Mouse (Mus musculus): ENCODE results near the gene Foxa3. TPM values are rescaled to one million over a fixed set of nuclear protein-coding genes. Genes with fewer than 3 reads are reported as not detected.

The Foxa3 gene
- polyA plus RNA-seq, 1 experiment from 2014 or later, result not detected

DNA sequence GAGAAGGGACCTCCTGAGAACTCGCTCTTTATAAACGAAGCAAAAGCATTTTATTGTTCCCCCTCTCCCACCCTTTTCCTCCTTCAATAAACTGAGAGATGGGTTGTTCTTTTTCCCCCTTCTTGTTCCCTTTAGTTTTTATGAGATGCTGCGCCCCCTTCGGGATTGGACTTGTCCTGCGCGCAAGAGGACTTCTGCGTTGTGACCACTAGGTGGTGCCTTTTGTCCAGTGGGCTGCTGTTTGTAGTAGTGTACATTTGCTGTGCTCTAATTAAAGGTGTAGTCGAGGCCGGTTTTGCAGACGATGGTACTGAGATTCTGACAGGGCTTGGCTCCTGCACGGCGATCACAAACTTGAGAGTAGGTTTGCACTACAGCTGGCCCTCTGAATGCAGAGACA, 16.9 kb downstream of the Foxa3 start:
- no peaks in the 10 kb centered on the region for H3K9me3 ChIP-seq (ENCODE audit: control insufficient read depth, low read length)
- no peak for ATAC-seq (ENCODE audit: low FRiP score)
- peaks cover 12% of the 10 kb centered on the region for H3K4me1 ChIP-seq (replicated peaks; ENCODE audit: control insufficient read depth, insufficient read depth, low read length)
- H3K4me2 ChIP-seq (replicated peaks; ENCODE audit: low read depth, low read length), result no peak overlapping the region
- H3K4me3 ChIP-seq (ENCODE audit: low read depth, low read length), result no peak overlapping the region
- 10% methylated on average over 12 of the region's 12 CpGs for WGBS
- no peak overlapping the region for H3K27ac ChIP-seq (ENCODE audit: low read depth, low read length)
- peak; percentile 92 for DNase-seq (ENCODE audit: low spot score)
- H3K27me3 ChIP-seq (ENCODE audit: control insufficient read depth, insufficient read depth, low read length), result no peaks in the 10 kb centered on the region
- no peak overlapping the region for H3K9ac ChIP-seq (ENCODE audit: low read depth, low read length)
- peaks cover 4% of the 10 kb centered on the region; the same call in 1 of the 2 replicates for H3K36me3 ChIP-seq (ENCODE audit: control insufficient read depth, insufficient read depth, low read length)

DNA sequence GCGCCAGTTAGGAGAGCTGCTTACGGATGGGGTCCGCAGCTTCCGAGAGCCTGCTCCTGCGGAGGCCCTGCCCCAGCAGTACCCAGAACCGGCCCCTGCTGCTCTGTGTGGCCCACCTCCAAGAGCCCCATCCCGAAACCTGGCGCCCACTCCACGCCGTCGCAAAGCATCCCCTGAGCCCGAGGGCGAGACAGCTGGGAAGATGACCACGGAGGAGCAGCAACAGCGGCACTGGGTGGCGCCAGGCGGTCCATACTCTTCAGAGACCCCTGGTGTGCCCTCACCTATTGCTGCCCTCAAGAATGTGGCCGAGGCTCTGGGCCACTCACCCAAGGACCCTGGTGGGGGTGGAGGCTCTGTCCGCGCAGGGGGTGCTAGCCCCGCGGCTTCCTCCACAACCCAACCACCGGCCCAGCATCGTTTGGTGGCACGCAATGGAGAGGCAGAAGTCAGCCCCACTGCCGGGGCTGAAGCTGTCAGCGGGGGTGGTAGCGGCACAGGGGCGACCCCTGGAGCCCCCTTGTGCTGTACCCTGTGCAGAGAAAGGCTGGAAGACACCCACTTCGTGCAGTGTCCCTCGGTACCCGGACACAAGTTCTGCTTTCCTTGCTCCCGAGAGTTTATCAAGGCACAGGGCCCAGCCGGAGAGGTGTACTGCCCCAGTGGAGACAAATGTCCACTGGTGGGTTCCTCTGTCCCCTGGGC, 17.8 kb downstream of the Foxa3 start:
- Histone ChIP-seq H3K36me3 (ENCODE audit: control insufficient read depth, insufficient read depth, low read length) (peaks cover 4% of the 10 kb centered on the region; the same call in 1 of the 2 replicates), H3K9me3 (ENCODE audit: control insufficient read depth, low read length) (no peaks in the 10 kb centered on the region), H3K9ac (ENCODE audit: low read depth, low read length) (no peak overlapping the region), H3K4me2 (replicated peaks; ENCODE audit: low read depth, low read length) (peak overlapping the region; percentile 99), H3K27me3 (ENCODE audit: control insufficient read depth, insufficient read depth, low read length) (no peaks in the 10 kb centered on the region), H3K27ac (ENCODE audit: low read depth, low read length) (no peak overlapping the region), H3K4me3 (ENCODE audit: low read depth, low read length) (peak overlapping the region; percentile 84; the same call in 1 of the 2 replicates), H3K4me1 (replicated peaks; ENCODE audit: control insufficient read depth, insufficient read depth, low read length) (peaks cover 12% of the 10 kb centered on the region)
- ATAC-seq (ENCODE audit: low FRiP score) (no peak), DNase-seq (ENCODE audit: low spot score) (no peak)
- 83% methylated on average over 33 of the region's 34 CpGs for WGBS

GRCm38 (mm10) chr7:19004631-19005079, 18.7 kb downstream of the Foxa3 start:
- peak overlapping the region; percentile 99 for H3K4me2 ChIP-seq (replicated peaks; ENCODE audit: low read depth, low read length)
- peaks cover 12% of the 10 kb centered on the region for H3K4me1 ChIP-seq (replicated peaks; ENCODE audit: control insufficient read depth, insufficient read depth, low read length)
- peak overlapping the region; percentile 84 for H3K4me3 ChIP-seq (ENCODE audit: low read depth, low read length)
- 8% methylated on average over 28 of the region's 34 CpGs for WGBS
- no peak for DNase-seq (ENCODE audit: low spot score)
- ATAC-seq (ENCODE audit: low FRiP score), result peak; percentile 1; the same call in 1 of the 2 replicates
- peak overlapping the region; percentile 92 for H3K9ac ChIP-seq (ENCODE audit: low read depth, low read length)
- H3K9me3 ChIP-seq (ENCODE audit: control insufficient read depth, low read length), result no peaks in the 10 kb centered on the region
- no peaks in the 10 kb centered on the region for H3K27me3 ChIP-seq (ENCODE audit: control insufficient read depth, insufficient read depth, low read length)
- peaks cover 4% of the 10 kb centered on the region; the same call in 1 of the 2 replicates for H3K36me3 ChIP-seq (ENCODE audit: control insufficient read depth, insufficient read depth, low read length)
- H3K27ac ChIP-seq (ENCODE audit: low read depth, low read length), result peak overlapping the region; percentile 90

DNA sequence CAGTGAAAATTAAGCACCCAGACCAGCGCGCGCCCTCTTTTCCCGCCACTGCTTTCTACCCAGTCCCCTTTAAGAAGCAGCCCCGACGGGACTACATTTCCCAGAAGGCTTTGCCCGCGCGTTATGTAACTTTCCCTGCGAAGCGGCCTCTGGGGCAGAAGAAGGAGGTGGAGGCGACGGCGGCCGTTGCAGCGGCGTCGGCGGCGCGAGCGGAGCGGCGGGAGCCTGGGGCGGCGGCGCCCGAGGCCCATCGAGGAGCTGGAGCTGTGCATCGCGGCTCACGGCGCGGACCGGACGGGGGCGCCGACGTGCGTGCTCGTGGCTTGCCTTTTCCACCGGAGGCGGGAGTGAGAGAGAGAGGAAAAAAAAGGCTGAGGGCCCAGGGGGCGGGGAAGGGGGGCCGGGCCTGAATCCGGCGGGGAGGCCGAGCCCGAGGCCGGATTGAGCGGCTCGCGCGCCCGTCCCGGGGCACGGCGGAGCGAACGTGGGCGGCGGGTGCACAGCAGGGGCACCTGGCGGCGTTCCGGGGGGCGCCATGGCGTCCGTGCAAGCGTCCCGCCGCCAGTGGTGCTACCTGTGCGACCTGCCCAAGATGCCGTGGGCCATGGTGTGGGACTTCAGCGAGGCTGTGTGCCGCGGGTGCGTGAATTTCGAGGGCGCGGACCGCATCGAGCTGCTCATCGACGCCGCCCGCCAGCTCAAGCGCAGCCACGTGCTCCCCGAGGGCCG, 19.3 kb downstream of the Foxa3 start, which contains the start of gene Irf2bp1:
TSS of gene Irf2bp1 (plus strand) at position 143 of the 729 bp plus-strand sequence.
- Histone ChIP-seq H3K27ac (ENCODE audit: low read depth, low read length) (peak within 1 kb of the TSS; percentile 90), H3K4me1 (replicated peaks; ENCODE audit: control insufficient read depth, insufficient read depth, low read length) (peaks cover 12% of the 10 kb centered on the region), H3K27me3 (ENCODE audit: control insufficient read depth, insufficient read depth, low read length) (no peaks in the 10 kb centered on the region), H3K36me3 (ENCODE audit: control insufficient read depth, insufficient read depth, low read length) (peaks cover 4% of the 10 kb centered on the region; the same call in 1 of the 2 replicates), H3K9ac (ENCODE audit: low read depth, low read length) (peak within 1 kb of the TSS; percentile 92), H3K4me2 (replicated peaks; ENCODE audit: low read depth, low read length) (peak within 1 kb of the TSS; percentile 99), H3K9me3 (ENCODE audit: control insufficient read depth, low read length) (no peaks in the 10 kb centered on the region), H3K4me3 (ENCODE audit: low read depth, low read length) (peak within 1 kb of the TSS; percentile 84)
- peak; percentile 97 for DNase-seq (ENCODE audit: low spot score)
- under 1% methylated on average over 80 of the region's 90 CpGs for WGBS
- ATAC-seq (ENCODE audit: low FRiP score), result peak; percentile 65

DNA sequence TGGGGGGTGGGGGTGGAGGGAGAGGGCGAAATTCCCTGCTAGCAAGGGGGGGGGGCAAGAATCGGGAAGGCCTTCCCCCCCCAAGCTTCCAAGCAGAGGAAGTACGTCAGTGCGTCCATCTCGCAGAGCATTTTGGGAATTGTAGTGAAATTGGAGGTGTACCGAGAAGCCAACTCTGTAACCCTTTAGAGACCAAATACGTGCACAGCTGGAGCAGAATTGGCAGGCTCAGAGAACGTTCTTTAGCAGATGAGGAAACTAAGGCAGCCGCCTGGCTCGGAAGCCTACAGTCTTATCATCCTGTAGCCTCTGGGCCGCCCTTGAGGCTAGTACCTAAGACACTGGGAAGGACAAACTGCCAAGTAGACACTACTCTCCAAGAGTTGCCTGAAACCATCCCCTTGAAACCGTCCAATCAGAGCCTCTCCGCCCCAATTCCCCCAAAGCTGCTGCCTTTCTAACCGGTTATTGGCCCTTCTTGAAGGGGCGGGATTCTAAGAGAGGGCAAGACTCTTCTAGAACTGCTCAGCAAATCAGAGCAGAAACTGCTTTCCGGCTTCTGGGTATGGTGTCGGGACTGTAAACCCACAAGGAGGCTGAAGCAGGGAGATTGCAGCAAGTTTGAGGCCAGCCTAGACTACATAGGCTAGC, 20.4 kb downstream of the Foxa3 start:
- ATAC-seq (ENCODE audit: low FRiP score), result peak; percentile 66
- peaks cover 12% of the 10 kb centered on the region for H3K4me1 ChIP-seq (replicated peaks; ENCODE audit: control insufficient read depth, insufficient read depth, low read length)
- no peak overlapping the region for H3K27ac ChIP-seq (ENCODE audit: low read depth, low read length)
- H3K27me3 ChIP-seq (ENCODE audit: control insufficient read depth, insufficient read depth, low read length), result no peaks in the 10 kb centered on the region
- peaks cover 4% of the 10 kb centered on the region; the same call in 1 of the 2 replicates for H3K36me3 ChIP-seq (ENCODE audit: control insufficient read depth, insufficient read depth, low read length)
- WGBS, result 2% methylated on average over 17 of the region's 17 CpGs
- H3K4me2 ChIP-seq (replicated peaks; ENCODE audit: low read depth, low read length), result peak overlapping the region; percentile 48
- H3K9me3 ChIP-seq (ENCODE audit: control insufficient read depth, low read length), result no peaks in the 10 kb centered on the region
- peak overlapping the region; percentile 60 for H3K9ac ChIP-seq (ENCODE audit: low read depth, low read length)
- H3K4me3 ChIP-seq (ENCODE audit: low read depth, low read length), result peak overlapping the region; percentile 21
- DNase-seq (ENCODE audit: low spot score), result peak; percentile 83

- no peak overlapping the region for H3K4me2 ChIP-seq (replicated peaks; ENCODE audit: low read depth, low read length)
- no peak for ATAC-seq (ENCODE audit: low FRiP score)
- 54% methylated on average over 4 of the region's 4 CpGs for WGBS
- no peak overlapping the region for H3K4me3 ChIP-seq (ENCODE audit: low read depth, low read length)
- H3K9me3 ChIP-seq (ENCODE audit: control insufficient read depth, low read length), result no peaks in the 10 kb centered on the region
- H3K9ac ChIP-seq (ENCODE audit: low read depth, low read length), result peak overlapping the region; percentile 60; the same call in 1 of the 2 replicates
- H3K27me3 ChIP-seq (ENCODE audit: control insufficient read depth, insufficient read depth, low read length), result no peaks in the 10 kb centered on the region
- no peak for DNase-seq (ENCODE audit: low spot score)
- H3K36me3 ChIP-seq (ENCODE audit: control insufficient read depth, insufficient read depth, low read length), result peaks cover 4% of the 10 kb centered on the region; the same call in 1 of the 2 replicates
- H3K27ac ChIP-seq (ENCODE audit: low read depth, low read length), result no peak overlapping the region
- peaks cover 12% of the 10 kb centered on the region for H3K4me1 ChIP-seq (replicated peaks; ENCODE audit: control insufficient read depth, insufficient read depth, low read length)
Measured at GRCm38 (mm10) chr7:19002115-19002514, 21.2 kb downstream of the Foxa3 start.

GRCm38 (mm10) chr7:19001807-19002085, 21.6 kb downstream of the Foxa3 start:
- H3K9me3 ChIP-seq (ENCODE audit: control insufficient read depth, low read length), result no peaks in the 10 kb centered on the region
- WGBS, result 87% methylated on average over 3 of the region's 3 CpGs
- no peak overlapping the region for H3K4me3 ChIP-seq (ENCODE audit: low read depth, low read length)
- no peak for ATAC-seq (ENCODE audit: low FRiP score)
- no peak for DNase-seq (ENCODE audit: low spot score)
- peaks cover 12% of the 10 kb centered on the region for H3K4me1 ChIP-seq (replicated peaks; ENCODE audit: control insufficient read depth, insufficient read depth, low read length)
- H3K4me2 ChIP-seq (replicated peaks; ENCODE audit: low read depth, low read length), result no peak overlapping the region
- H3K27ac ChIP-seq (ENCODE audit: low read depth, low read length), result no peak overlapping the region
- H3K9ac ChIP-seq (ENCODE audit: low read depth, low read length), result no peak overlapping the region
- H3K36me3 ChIP-seq (ENCODE audit: control insufficient read depth, insufficient read depth, low read length), result peaks cover 4% of the 10 kb centered on the region; the same call in 1 of the 2 replicates
- no peaks in the 10 kb centered on the region for H3K27me3 ChIP-seq (ENCODE audit: control insufficient read depth, insufficient read depth, low read length)

- ATAC-seq (ENCODE audit: low FRiP score) (no peak), DNase-seq (ENCODE audit: low spot score) (peak; percentile 59)
- Histone ChIP-seq H3K4me3 (ENCODE audit: low read depth, low read length) (peak overlapping the region; percentile 14), H3K4me2 (replicated peaks; ENCODE audit: low read depth, low read length) (peak overlapping the region; percentile 21), H3K9ac (ENCODE audit: low read depth, low read length) (peak overlapping the region; percentile 21), H3K27ac (ENCODE audit: low read depth, low read length) (no peak overlapping the region), H3K36me3 (ENCODE audit: control insufficient read depth, insufficient read depth, low read length) (peaks cover 4% of the 10 kb centered on the region; the same call in 1 of the 2 replicates), H3K4me1 (replicated peaks; ENCODE audit: control insufficient read depth, insufficient read depth, low read length) (peaks cover 12% of the 10 kb centered on the region), H3K9me3 (ENCODE audit: control insufficient read depth, low read length) (no peaks in the 10 kb centered on the region), H3K27me3 (ENCODE audit: control insufficient read depth, insufficient read depth, low read length) (no peaks in the 10 kb centered on the region)
- 40% methylated on average over 16 of the region's 18 CpGs for WGBS
Measured at GRCm38 (mm10) chr7:19001066-19001806, 22.1 kb downstream of the Foxa3 start.
